Mouse (Mus musculus) liver, embryonic 14.5 days (tissue): ENCODE measurements at regions not wholly inside any gene's neighbourhood (a gene's known extent, or its start where the extent isn't known, plus 50 kb on each side); places are given as distances from the start of the nearest gene placed in this dataset.

Experiments
- ATAC-seq: fragments of 200-750 bp; cut with Nextera tagmentation; 2 replicates; pipeline ENCODE4 v1.8.0; 2017; ENCODE audit warnings: moderate number of reproducible peaks, mild to moderate bottlenecking, moderate library complexity; ENCODE audit not compliant: insufficient read depth
- DNase-seq, 3 experiments: peaks; one replicate each; pipeline ENCODE4 v3.0.0-alpha.2; 2012 to 2013; ENCODE audit warnings: low read depth in 3 of 3, low spot score in 3 of 3
- H3K27ac ChIP-seq: fragments of 300-500 bp; sonication (generic); 2 replicates; pipeline ENCODE4 v1.5.1; 2014; ENCODE audit warnings: moderate library complexity, mild to moderate bottlenecking, control low read depth, inconsistent platforms
- H3K27me3 ChIP-seq: fragments of 300-500 bp; sonication (generic); 2 replicates; pipeline ENCODE4 v1.6.1; 2014; ENCODE audit warnings: mild to moderate bottlenecking, low read length, moderate library complexity; ENCODE audit not compliant: control insufficient read depth, insufficient read depth
- H3K36me3 ChIP-seq: fragments of 300-500 bp; sonication (generic); replicated peaks from 2 replicates; pipeline ENCODE4 v1.6.1; 2014; ENCODE audit warnings: low read depth; ENCODE audit not compliant: control insufficient read depth, insufficient read depth
- H3K4me1 ChIP-seq, 2 experiments: fragments of 200-500 bp in 1 of 2; fragments of 300-500 bp in 1 of 2; sonication (generic) in 1 of 2; replicated peaks; 2 replicates each; pipeline ENCODE4 v1.6.1; 2012 to 2014; ENCODE audit warnings: antibody characterized with exemption in 1 of 2, inconsistent platforms in 1 of 2, low read length in 1 of 2; ENCODE audit not compliant: control insufficient read depth in 2 of 2, insufficient read depth in 2 of 2
- H3K4me2 ChIP-seq: fragments of 300-500 bp; sonication (generic); 2 replicates; pipeline ENCODE4 v1.6.1; 2014; ENCODE audit warnings: low read depth, mild to moderate bottlenecking, control low read depth, moderate library complexity
- H3K4me3 ChIP-seq, 2 experiments: fragments of 200-500 bp in 1 of 2; fragments of 300-500 bp in 1 of 2; sonication (generic) in 1 of 2; 2 replicates each; pipeline ENCODE4 v1.5.1; 2012 to 2014; ENCODE audit warnings: low read depth in 2 of 2, low read length in 2 of 2, mild to moderate bottlenecking in 2 of 2, control low read depth in 1 of 2, inconsistent platforms in 1 of 2, moderate library complexity in 1 of 2; ENCODE audit not compliant: insufficient read depth in 1 of 2
- H3K9ac ChIP-seq: fragments of 300-500 bp; sonication (generic); replicated peaks from 2 replicates; pipeline ENCODE4 v1.6.1; 2014; ENCODE audit warnings: mild to moderate bottlenecking, control low read depth, moderate library complexity
- H3K9me3 ChIP-seq: fragments of 300-500 bp; sonication (generic); 2 replicates; pipeline ENCODE4 v1.6.1; 2016; ENCODE audit warnings: low read length, mixed read lengths; ENCODE audit not compliant: control insufficient read depth
- CTCF ChIP-seq: IDR thresholded peaks from 2 replicates; pipeline ENCODE4 v1.5.1; 2016; ENCODE audit warnings: antibody characterized with exemption, low read depth, control low read depth
- EP300 ChIP-seq: IDR thresholded peaks from 2 replicates; pipeline ENCODE4 v1.6.1; 2016; ENCODE audit warnings: antibody characterized with exemption, low read depth
- WGBS: fragments of 180-500 bp; shearing (Covaris S2); extraction: QIAGEN DNeasy Blood & Tissue Kit; methylation state at CpG from one replicate; pipeline ENCODE4 v1.1.7; 2014; ENCODE audit not compliant: insufficient replicate concordance; 5-methylcytosine and 5-hydroxymethylcytosine counted together

DNA sequence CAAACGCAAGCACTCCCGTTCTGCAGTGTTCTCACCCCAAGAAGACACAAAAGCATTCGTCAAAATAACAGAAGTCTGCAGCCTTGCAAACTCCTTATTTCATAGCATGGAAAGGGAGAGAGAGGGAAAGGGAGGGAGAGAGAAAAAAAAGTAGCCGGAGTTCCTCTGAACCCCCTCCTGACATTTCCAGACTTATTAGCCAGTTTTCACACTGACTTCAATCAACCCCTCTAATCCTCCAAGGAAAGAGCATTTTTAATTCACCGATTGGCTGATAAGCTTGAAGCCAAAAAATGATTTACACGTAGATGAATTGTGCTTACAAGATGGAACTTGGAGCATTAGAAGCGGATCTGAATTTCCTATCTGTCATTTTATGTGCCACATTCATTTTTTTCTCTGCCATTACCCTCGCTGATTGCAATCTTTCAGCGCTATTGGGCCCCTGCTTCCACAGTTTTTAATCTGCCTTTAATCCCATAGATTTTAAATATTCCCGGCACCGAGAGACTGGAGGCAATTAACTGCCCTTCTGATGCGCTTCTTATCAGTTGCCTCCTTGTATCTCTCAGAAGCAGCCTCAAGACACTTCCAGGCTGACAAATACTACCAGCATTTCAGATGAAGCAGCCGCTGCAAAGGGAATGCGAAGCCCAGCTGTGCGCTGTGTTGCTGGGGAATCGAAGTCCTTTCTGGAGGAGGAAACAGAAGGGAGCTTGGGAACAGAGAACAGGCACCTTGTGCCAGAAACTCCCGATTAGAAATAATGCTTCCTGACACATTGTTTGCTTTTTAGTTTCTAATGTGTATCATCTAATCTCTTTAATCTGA, 447.7 kb upstream of the 4930412O13Rik start:
- Histone ChIP-seq H3K4me3 (no peak overlapping the region), H3K36me3 (no peaks in the 10 kb centered on the region), H3K9ac (no peak overlapping the region), H3K9me3 (no peaks in the 10 kb centered on the region), H3K27ac (no peak overlapping the region), H3K4me2 (no peak overlapping the region), H3K4me1 (no peaks in the 10 kb centered on the region), H3K27me3 (no peaks in the 10 kb centered on the region)
- ATAC-seq (no peak), DNase-seq (no peak)
- no peak for TF ChIP-seq CTCF
- TF ChIP-seq EP300 = no peak
- 26% methylated on average over 17 of the region's 17 CpGs for WGBS

DNA sequence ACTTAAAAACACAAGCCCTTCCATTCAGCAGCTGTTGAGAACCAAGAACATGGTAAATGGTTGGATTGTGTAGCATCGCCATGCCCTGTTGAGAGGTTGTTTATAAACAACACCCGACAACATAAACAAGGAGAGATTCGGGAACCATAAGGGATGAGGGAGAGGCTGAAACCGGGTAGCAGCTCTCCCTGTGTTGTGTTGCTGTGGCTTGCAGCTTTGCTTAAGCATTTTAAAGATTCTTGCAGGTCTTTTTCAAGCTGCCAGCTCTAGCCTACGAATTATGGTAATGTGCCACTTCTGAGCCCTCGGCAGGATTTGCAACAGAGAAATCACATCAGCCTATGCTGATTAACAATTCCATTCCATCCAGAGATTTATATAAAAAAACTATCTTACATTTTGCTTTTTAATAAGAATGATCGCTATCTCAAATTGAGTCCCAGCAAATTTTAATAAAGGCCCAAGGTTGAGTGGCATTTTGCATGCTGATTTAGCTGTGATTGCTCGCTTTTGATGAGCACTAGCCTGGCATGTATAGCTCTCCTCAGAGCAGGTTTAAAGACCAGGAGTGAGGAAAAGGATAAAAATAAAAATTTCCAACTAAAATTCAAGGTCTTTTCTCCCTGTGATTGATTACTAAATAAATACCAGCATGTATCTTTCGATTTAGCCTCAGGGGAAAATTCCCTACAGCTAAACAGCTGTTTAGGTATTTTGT, 445.7 kb upstream of the 4930412O13Rik start:
- no peak for TF ChIP-seq EP300
- TF ChIP-seq CTCF = no peak
- 32% methylated on average over 9 of the region's 9 CpGs for WGBS
- Histone ChIP-seq H3K4me2 (no peak overlapping the region), H3K4me1 (no peaks in the 10 kb centered on the region), H3K36me3 (no peaks in the 10 kb centered on the region), H3K4me3 (no peak overlapping the region), H3K9me3 (no peaks in the 10 kb centered on the region), H3K27ac (no peak overlapping the region), H3K9ac (no peak overlapping the region), H3K27me3 (no peaks in the 10 kb centered on the region)
- ATAC-seq (no peak), DNase-seq (no peak)

DNA sequence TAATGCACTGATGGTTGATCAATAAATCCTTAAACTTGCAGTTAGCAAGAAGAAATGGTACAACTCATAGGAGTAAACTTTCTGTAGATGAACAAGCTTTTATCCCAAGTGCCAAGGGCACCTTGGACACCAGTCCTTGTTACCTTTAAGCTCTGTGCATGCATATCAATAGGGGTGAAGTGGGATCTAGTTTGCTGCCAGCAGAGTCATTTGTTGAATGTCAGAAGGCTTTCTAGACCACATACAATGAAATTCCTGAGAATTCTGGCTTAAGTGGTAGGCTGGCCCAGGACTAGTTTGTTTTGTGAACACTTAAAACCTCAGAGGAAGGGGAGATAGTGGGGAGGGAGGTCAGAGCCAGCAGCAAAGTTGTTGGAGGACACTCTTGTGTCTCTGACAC, 437.9 kb upstream of the 4930412O13Rik start:
- Histone ChIP-seq H3K4me3 (no peak overlapping the region), H3K9me3 (no peaks in the 10 kb centered on the region), H3K9ac (no peak overlapping the region), H3K4me1 (no peaks in the 10 kb centered on the region), H3K36me3 (no peaks in the 10 kb centered on the region), H3K27me3 (no peaks in the 10 kb centered on the region), H3K27ac (no peak overlapping the region), H3K4me2 (no peak overlapping the region)
- ATAC-seq (no peak), DNase-seq (no peak)
- TF ChIP-seq CTCF (no peak), EP300 (no peak)

DNA sequence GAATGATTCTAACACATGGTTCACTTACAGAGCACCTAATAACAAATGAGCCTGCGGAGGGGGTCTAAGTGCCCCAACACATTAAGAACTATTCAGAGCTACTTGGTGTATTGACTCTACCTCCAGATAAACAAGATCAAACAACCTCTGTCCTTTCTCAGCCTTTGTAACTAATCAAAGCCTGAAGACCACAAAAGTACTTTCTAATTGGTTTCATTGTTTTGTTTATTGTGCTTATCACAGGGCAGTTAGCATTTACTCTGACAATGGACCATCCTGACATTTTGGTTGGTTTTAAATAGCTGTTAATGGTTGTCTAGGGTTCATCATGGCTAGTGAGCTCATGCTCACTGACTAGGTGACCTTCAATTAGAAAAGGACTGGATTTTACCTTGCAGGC, 435.2 kb upstream of the 4930412O13Rik start:
- no peak overlapping the region for H3K4me2 ChIP-seq
- H3K27me3 ChIP-seq = no peaks in the 10 kb centered on the region
- ATAC-seq = no peak
- H3K27ac ChIP-seq = no peak overlapping the region
- no peak for DNase-seq
- no peaks in the 10 kb centered on the region for H3K9me3 ChIP-seq
- no peak overlapping the region for H3K9ac ChIP-seq
- H3K36me3 ChIP-seq = no peaks in the 10 kb centered on the region
- 74% methylated on average over 1 of the region's 1 CpGs for WGBS
- H3K4me1 ChIP-seq = no peaks in the 10 kb centered on the region
- no peak overlapping the region for H3K4me3 ChIP-seq
- TF ChIP-seq CTCF (no peak), EP300 (no peak)

DNA sequence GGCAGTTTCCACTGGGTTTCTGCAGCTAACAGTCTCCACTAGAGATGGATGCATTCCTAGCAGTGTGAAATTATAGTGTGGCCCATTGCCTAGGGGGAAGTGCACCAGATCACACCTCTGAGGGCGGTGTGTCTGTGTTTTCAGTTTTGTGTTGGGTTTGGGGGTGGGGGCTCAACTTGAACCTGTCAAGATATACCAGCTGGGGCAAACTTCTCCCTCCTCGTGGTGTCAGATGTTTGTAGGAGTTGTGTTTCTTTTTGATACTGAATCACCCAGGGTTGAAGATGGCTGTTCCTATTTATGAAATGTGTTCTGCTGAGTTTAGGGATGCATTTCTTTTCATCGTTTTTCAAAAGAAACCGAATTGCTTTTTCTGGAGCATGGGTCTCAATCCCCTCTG, 416.6 kb upstream of the 4930412O13Rik start:
- Histone ChIP-seq H3K9me3 (no peaks in the 10 kb centered on the region), H3K4me2 (no peak overlapping the region), H3K27me3 (no peaks in the 10 kb centered on the region), H3K4me1 (no peaks in the 10 kb centered on the region), H3K4me3 (no peak overlapping the region), H3K36me3 (no peaks in the 10 kb centered on the region), H3K27ac (no peak overlapping the region), H3K9ac (no peak overlapping the region)
- TF ChIP-seq EP300 = no peak
- no peak for TF ChIP-seq CTCF
- ATAC-seq = no peak
- WGBS = 57% methylated on average over 4 of the region's 4 CpGs
- no peak for DNase-seq
